Mouse (Mus musculus) limb, embryonic 14.5 days (tissue): ENCODE data around the gene Ces2g. TPM values are rescaled to one million over a fixed set of nuclear protein-coding genes. Genes with fewer than 3 reads are reported as not detected.

Experiments used
- ATAC-seq: fragments of 200-750 bp; cut with Nextera tagmentation; 2 replicates; pipeline ENCODE4 v1.8.0; 2017; ENCODE audit warnings: low read depth, moderate number of reproducible peaks, moderate TSS enrichment; ENCODE audit not compliant: low FRiP score
- DNase-seq: peaks from one replicate; pipeline ENCODE4 v3.0.0-alpha.2; 2015; ENCODE audit warnings: low spot score
- H3K27ac ChIP-seq: fragments of 300-500 bp; sonication (generic); replicated peaks from 2 replicates; pipeline ENCODE4 v1.5.1; 2014; ENCODE audit warnings: low read depth, mild to moderate bottlenecking, low read length, moderate library complexity, mixed read lengths
- H3K27me3 ChIP-seq: fragments of 300-500 bp; sonication (generic); 2 replicates; pipeline ENCODE4 v1.6.1; 2014; ENCODE audit warnings: low read length, mixed read lengths; ENCODE audit not compliant: control insufficient read depth, insufficient read depth
- H3K36me3 ChIP-seq: fragments of 300-500 bp; sonication (generic); 2 replicates; pipeline ENCODE4 v1.6.1; 2014; ENCODE audit warnings: mild to moderate bottlenecking, low read length, moderate library complexity, mixed read lengths; ENCODE audit not compliant: control insufficient read depth, insufficient read depth
- H3K4me1 ChIP-seq: fragments of 300-500 bp; sonication (generic); 2 replicates; pipeline ENCODE4 v1.6.1; 2014; ENCODE audit warnings: antibody characterized with exemption, low read length, mixed read lengths; ENCODE audit not compliant: control insufficient read depth, insufficient read depth
- H3K4me2 ChIP-seq: fragments of 300-500 bp; sonication (generic); replicated peaks from 2 replicates; pipeline ENCODE4 v1.6.1; 2014; ENCODE audit warnings: low read depth, mild to moderate bottlenecking, low read length, moderate library complexity; ENCODE audit not compliant: severe bottlenecking
- H3K4me3 ChIP-seq: fragments of 300-500 bp; sonication (generic); replicated peaks from 2 replicates; pipeline ENCODE4 v1.5.1; 2014; ENCODE audit warnings: low read length
- H3K9ac ChIP-seq: fragments of 300-500 bp; sonication (generic); 2 replicates; pipeline ENCODE4 v1.6.1; 2014; ENCODE audit warnings: mild to moderate bottlenecking, low read depth, low read length, moderate library complexity; ENCODE audit not compliant: severe bottlenecking
- H3K9me3 ChIP-seq: fragments of 300-500 bp; sonication (generic); 2 replicates; pipeline ENCODE4 v1.6.1; 2016; ENCODE audit warnings: low read length; ENCODE audit not compliant: control insufficient read depth
- POLR2A ChIP-seq: fragments of 200-500 bp; IDR thresholded peaks from 2 replicates; pipeline ENCODE4 v1.8.0; 2012; ENCODE audit warnings: inconsistent platforms, mild to moderate bottlenecking, moderate library complexity, borderline replicate concordance; ENCODE audit not compliant: insufficient read depth, insufficient read length; ENCODE audit errors: extremely low read depth
- WGBS: fragments of 180-500 bp; shearing (Covaris S2); extraction: QIAGEN DNeasy Blood & Tissue Kit; methylation state at CpG from one replicate; pipeline ENCODE4 v1.1.7; 2014; 5-methylcytosine and 5-hydroxymethylcytosine counted together
- polyA plus RNA-seq, 2 experiments: library from polyadenylated mRNA; depleted of rRNA in 1 of 2; stranded (reverse) in 1 of 2; unstranded in 1 of 2; fragments of >200 nt; fragmentation: Nextera tagmentation in 1 of 2; extraction: Ambion mirVana in 1 of 2; gene quantifications; 2 replicates each; pipeline versions ENCODE4 v1.2.1 to v1.2.3; 2012 to 2014

Gene Ces2g
- polyA plus RNA-seq, 2 experiments, result 1.9 to 3.5 TPM

- H3K4me3 ChIP-seq, result no peak overlapping the region
- H3K9me3 ChIP-seq, result no peaks in the 10 kb centered on the region
- TF ChIP-seq POLR2A, result no peak
- H3K9ac ChIP-seq, result no peak overlapping the region
- no peak overlapping the region for H3K27ac ChIP-seq
- H3K36me3 ChIP-seq, result no peaks in the 10 kb centered on the region
- no peaks in the 10 kb centered on the region for H3K4me1 ChIP-seq
- 79% methylated on average over 5 of the region's 5 CpGs for WGBS
- DNase-seq (no peak), ATAC-seq (no peak)
- no peak overlapping the region for H3K4me2 ChIP-seq
- H3K27me3 ChIP-seq, result no peaks in the 10 kb centered on the region
Measured at GRCm38 (mm10) chr8:104949031-104949430, 12.5 kb upstream of the Ces2g start.

GRCm38 (mm10) chr8:104962229-104962901, 847 bp downstream of the Ces2g start:
- H3K36me3 ChIP-seq, result no peaks in the 10 kb centered on the region
- no peak for TF ChIP-seq POLR2A
- no peak overlapping the region for H3K4me3 ChIP-seq
- H3K27me3 ChIP-seq, result no peaks in the 10 kb centered on the region
- DNase-seq, result no peak
- no peak for ATAC-seq
- no peak overlapping the region for H3K9ac ChIP-seq
- H3K4me2 ChIP-seq, result no peak overlapping the region
- H3K27ac ChIP-seq, result no peak overlapping the region
- no peaks in the 10 kb centered on the region for H3K4me1 ChIP-seq
- no peaks in the 10 kb centered on the region for H3K9me3 ChIP-seq
- 77% methylated on average over 8 of the region's 8 CpGs for WGBS

GRCm38 (mm10) chr8:104963375-104963894, 1.9 kb downstream of the Ces2g start:
- Histone ChIP-seq H3K4me1 (no peaks in the 10 kb centered on the region), H3K9me3 (no peaks in the 10 kb centered on the region), H3K27ac (no peak overlapping the region), H3K9ac (no peak overlapping the region), H3K36me3 (no peaks in the 10 kb centered on the region), H3K4me3 (no peak overlapping the region), H3K4me2 (no peak overlapping the region), H3K27me3 (no peaks in the 10 kb centered on the region)
- no peak for TF ChIP-seq POLR2A
- DNase-seq (no peak), ATAC-seq (no peak)
- 86% methylated on average over 4 of the region's 4 CpGs for WGBS

- ATAC-seq (no peak), DNase-seq (no peak)
- Histone ChIP-seq H3K9ac (no peak overlapping the region), H3K36me3 (no peaks in the 10 kb centered on the region), H3K4me1 (no peaks in the 10 kb centered on the region), H3K27ac (no peak overlapping the region), H3K27me3 (no peaks in the 10 kb centered on the region), H3K4me3 (no peak overlapping the region), H3K4me2 (no peak overlapping the region), H3K9me3 (no peaks in the 10 kb centered on the region)
- 88% methylated on average over 5 of the region's 5 CpGs for WGBS
- no peak for TF ChIP-seq POLR2A
Measured at GRCm38 (mm10) chr8:104984126-104984525, 22.6 kb downstream of the Ces2g start.

GRCm38 (mm10) chr8:104984942-104985341, 23.4 kb downstream of the Ces2g start:
- DNase-seq, result no peak
- no peaks in the 10 kb centered on the region for H3K4me1 ChIP-seq
- no peaks in the 10 kb centered on the region for H3K9me3 ChIP-seq
- H3K27ac ChIP-seq, result no peak overlapping the region
- no peak overlapping the region for H3K9ac ChIP-seq
- H3K27me3 ChIP-seq, result no peaks in the 10 kb centered on the region
- no peak overlapping the region for H3K4me2 ChIP-seq
- no peak for TF ChIP-seq POLR2A
- no peak overlapping the region for H3K4me3 ChIP-seq
- no peak for ATAC-seq
- H3K36me3 ChIP-seq, result no peaks in the 10 kb centered on the region
- 98% methylated on average over 2 of the region's 2 CpGs for WGBS
